Mouse (Mus musculus): Measurements from ENCODE around the gene Cd47.

Gene Cd47

GRCm38 (mm10) chr16:49914094-49914493 is 113.8 kb downstream of the Cd47 start:
- DNase-seq (ENCODE audit: low spot score): no peak

- DNase-seq (ENCODE audit: low spot score): no peak
Observed at GRCm38 (mm10) chr16:49915532-49916476, 115.5 kb downstream of the Cd47 start.

- DNase-seq (ENCODE audit: low spot score): no peak
Observed at GRCm38 (mm10) chr16:49920191-49920590, 119.9 kb downstream of the Cd47 start.

DNA sequence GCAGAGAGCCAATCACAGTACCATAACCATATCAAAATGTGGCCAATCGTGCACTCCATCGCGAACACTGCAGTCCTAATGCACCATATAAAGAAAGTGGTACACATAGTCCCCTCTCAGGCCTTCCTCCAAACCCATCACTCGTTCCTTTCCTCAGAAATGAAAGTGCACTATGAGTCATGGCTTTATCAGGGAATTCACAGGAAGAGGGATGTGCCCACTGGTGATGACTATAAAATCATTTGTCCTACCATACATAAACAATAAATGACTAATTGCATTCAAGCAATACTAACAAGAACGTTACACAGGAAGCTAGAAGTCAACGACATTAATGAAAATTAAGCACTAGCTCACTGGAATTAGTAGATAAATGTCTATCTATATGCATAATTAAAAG is 121.3 kb downstream of the Cd47 start:
- DNase-seq (ENCODE audit: low spot score): no peak

GRCm38 (mm10) chr16:49922098-49922497 is 121.8 kb downstream of the Cd47 start:
- DNase-seq (ENCODE audit: low spot score): no peak

DNA sequence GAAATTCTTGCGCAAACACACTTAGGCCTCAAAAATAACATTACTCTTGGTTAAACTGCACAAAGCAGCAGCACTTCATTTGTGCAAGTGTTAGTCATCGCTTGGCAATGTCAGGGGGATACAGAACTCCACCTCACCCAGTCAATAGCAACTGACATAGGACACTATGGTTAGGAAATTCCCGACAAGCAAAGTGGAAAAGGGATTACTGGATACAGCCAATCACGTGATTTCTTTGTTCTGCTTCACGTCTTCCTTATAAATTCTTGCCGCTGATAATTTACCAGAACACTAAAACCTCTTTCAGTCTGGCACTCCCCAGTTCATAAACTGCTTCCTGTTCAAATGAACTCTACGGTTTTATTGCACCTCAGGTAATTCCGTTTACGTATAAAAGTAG is 123.4 kb downstream of the Cd47 start:
- no peak for DNase-seq (ENCODE audit: low spot score)

GRCm38 (mm10) chr16:49924941-49925340 is 124.6 kb downstream of the Cd47 start:
- DNase-seq (ENCODE audit: low spot score): no peak

GRCm38 (mm10) chr16:49933274-49933673 is 132.9 kb downstream of the Cd47 start:
- DNase-seq (ENCODE audit: low spot score): no peak

GRCm38 (mm10) chr16:49936008-49936443 is 135.7 kb downstream of the Cd47 start:
- DNase-seq (ENCODE audit: low spot score): no peak

DNA sequence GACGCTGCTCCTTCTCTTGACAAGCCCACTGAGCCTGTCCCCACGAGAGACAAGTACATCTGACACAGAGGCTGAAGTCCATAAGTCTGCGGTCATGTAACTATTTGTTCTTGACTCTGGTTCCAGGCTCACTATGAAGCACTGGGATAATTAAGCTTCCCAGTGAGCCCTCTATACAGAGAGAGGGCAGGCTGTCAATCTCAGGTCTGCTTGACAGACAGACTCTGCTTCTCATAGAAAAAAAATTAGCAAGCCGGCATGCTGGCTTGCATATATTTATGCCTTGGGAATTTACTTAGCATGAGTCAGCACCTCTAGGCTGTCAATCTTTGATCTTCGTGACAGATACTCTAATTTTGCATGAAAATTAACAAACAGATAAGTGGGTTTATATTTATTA is 136.5 kb downstream of the Cd47 start:
- DNase-seq (ENCODE audit: low spot score): no peak

DNA sequence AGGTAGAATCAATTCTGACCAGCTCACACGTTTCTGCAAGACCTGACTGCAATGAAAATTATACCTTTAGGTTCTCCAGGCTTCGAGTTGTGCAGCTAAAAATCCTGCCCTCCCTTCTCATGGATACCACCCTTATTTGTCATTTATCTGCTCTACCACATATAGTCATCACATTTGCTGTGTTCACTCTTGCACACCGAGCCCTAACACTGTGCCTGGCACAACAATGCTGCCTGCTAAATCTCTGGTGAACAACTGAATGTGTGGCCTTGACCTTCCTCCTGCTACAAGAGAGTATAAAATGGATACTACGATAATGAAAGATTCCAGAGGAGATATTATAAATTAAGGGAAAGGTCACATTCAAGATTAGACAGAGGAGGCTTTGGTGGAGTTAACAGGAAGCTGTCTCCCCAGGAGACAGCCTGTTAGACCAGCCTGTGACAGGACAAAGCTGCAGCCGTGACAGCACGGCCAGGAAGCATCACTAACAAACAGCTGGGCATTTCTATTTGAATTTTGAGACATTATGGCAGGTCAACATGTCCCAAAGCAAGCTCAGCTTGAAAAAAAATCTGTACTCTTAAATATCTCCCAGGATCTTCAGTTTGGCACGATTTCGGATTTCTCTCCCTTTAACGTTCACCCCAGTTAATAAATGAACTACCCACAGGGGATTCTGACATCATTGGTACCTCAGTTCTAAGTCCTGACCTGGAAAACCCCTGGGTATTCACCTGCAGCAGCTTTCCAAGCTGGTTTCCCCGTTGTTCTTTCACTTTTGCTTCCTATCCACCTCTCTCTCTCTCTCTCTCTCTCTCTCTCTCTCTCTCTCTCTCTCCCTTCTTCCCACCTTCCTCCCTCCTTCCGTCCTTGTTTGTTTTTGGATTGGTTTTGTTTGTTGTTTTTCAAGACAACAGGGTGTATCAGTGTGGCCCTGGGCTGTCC is 137.2 kb downstream of the Cd47 start:
- DNase-seq (ENCODE audit: low spot score): no peak

GRCm38 (mm10) chr16:49938483-49939301 is 138.4 kb downstream of the Cd47 start:
- no peak for DNase-seq (ENCODE audit: low spot score)

- no peak for DNase-seq (ENCODE audit: low spot score)
Observed at GRCm38 (mm10) chr16:49939376-49939775, 139.0 kb downstream of the Cd47 start.

- DNase-seq (ENCODE audit: low spot score): no peak
Observed at GRCm38 (mm10) chr16:49940473-49940872, 140.1 kb downstream of the Cd47 start.

GRCm38 (mm10) chr16:49941031-49941430 is 140.7 kb downstream of the Cd47 start:
- DNase-seq (ENCODE audit: low spot score): no peak

- no peak for DNase-seq (ENCODE audit: low spot score)
Observed at GRCm38 (mm10) chr16:49943726-49944125, 143.4 kb downstream of the Cd47 start.

DNA sequence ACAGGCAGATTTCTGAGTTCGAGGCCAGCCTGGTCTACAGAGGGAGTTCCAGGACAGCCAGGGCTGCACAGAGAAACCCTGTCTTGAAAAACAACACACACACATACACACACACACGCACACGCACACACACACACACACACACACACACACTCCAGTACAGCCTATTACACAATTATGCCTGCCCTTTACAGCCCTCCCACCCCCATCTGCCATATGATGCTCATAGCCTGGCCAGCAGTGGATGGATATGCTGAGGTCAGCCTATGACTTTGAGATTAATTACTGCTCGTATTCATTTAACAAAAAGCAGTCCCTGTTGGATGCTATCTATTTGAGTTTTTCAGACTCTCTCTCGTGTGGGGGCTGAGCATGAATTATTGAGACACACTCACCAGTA is 144.8 kb downstream of the Cd47 start:
- no peak for DNase-seq (ENCODE audit: low spot score)

- DNase-seq (ENCODE audit: low spot score): no peak
Observed at GRCm38 (mm10) chr16:49947049-49947448, 146.7 kb downstream of the Cd47 start.

DNA sequence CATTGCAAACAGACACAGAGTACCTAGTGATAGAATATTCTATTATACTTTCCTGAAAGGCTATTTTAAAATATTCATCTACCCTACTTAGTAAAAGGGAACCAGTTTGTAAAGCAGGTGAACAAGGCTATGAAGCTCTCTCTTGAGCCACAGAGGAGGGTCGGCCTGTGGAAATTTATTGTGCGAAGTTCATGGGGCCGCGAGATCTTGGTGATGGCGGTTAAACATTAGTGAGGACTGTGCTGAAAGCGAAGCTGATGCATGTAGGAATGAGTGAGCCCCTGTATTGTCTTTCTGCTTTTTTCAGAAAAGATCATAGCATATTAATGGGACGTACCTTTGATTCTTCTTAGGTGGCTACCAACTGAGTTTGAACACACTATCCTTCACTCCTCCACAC is 147.3 kb downstream of the Cd47 start:
- no peak for DNase-seq (ENCODE audit: low spot score)

GRCm38 (mm10) chr16:49948287-49948686 is 148.0 kb downstream of the Cd47 start:
- no peak for DNase-seq (ENCODE audit: low spot score)

GRCm38 (mm10) chr16:49949261-49949660 is 148.9 kb downstream of the Cd47 start:
- DNase-seq (ENCODE audit: low spot score): no peak

GRCm38 (mm10) chr16:49950340-49950739 is 150.0 kb downstream of the Cd47 start:
- DNase-seq (ENCODE audit: low spot score): no peak
